ENCODE assay signal across 20 mouse cellular contexts in the genomic region with DNA sequence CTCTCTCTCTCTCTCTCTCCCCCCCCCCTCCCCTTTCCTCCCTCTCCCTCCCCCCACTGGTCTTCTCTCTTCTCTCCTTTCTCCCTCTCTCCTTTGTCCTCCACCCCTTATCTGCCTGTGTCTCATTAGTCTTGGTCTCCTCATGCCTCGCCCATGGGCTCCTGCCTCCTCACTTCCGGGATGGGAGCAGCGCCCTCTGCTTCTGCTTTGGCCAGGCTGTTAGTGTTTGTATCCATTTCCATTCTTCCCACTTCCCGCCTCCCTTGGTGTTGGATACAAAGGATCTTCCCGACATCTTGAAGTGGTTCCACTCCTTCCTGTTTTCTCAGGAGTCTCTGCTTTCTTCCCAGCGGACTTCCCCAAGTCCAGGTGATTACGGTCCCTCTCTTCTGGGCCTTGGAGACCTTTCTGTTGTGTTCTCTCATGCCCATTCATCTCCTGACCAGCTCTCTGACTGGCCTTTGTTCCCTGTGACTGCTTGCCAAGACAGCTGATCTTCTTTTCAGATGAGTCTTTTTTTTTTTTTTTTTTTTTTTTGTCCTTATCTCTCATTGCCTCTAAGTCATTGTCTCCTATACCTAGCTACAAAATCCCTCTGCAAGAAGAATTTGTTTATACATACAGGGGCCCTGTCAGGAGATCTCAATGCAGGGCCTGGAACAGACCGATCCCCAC. TPM values are rescaled to one million over a fixed set of nuclear protein-coding genes. Genes with fewer than 3 reads are reported as not detected.
DNase-seq lines count a peak whose midpoint lies in the region; ATAC-seq and TF ChIP-seq lines count a peak whose summit lies in the region.
"Had no signal": no experiment of that assay in that cellular context is flagged by ENCODE, and none has a peak within 500 bp of the region (broad histone marks: within the 10 kb centered on the region; RNA-seq: fewer than 3 reads in every experiment).

No protein-coding gene starts in this region.

- TF ChIP-seq EP300 in lung, postnatal 0 days (IDR thresholded peaks at IDR 0.05): no peak
- no peak for TF ChIP-seq EP300 in stomach, postnatal 0 days (optimal IDR thresholded peaks at IDR 0.05)

- H3K27ac ChIP-seq in lung, postnatal 0 days (ENCODE audit: low read length): no peak overlapping the region
- H3K27ac ChIP-seq in stomach, postnatal 0 days (replicated peaks): no peak overlapping the region
- no peak overlapping the region for H3K27ac ChIP-seq in cerebellum, adult 2 months (ENCODE audit: insufficient read depth, low read length)
- H3K27ac ChIP-seq: forebrain, embryonic 13.5 days; macrophage; neural tube, embryonic 15.5 days had no signal

- no peak overlapping the region for H3K4me3 ChIP-seq in lung, postnatal 0 days (ENCODE audit: low read depth, low read length)
- H3K4me3 ChIP-seq in stomach, postnatal 0 days (ENCODE audit: low read depth, low read length): no peak overlapping the region
- no peak overlapping the region for H3K4me3 ChIP-seq in cerebellum, adult 2 months (replicated peaks; ENCODE audit: insufficient read depth, low read depth, low read length)
- H3K4me3 ChIP-seq: forebrain, embryonic 13.5 days; heart, embryonic 13.5 days; limb, embryonic 12.5 days; myocyte; neural tube, embryonic 15.5 days had no signal

- no peaks in the 10 kb centered on the region for H3K4me1 ChIP-seq in lung, postnatal 0 days (ENCODE audit: insufficient read depth, low read depth, low read length)
- no peaks in the 10 kb centered on the region; the same call in 1 of the 2 replicates for H3K4me1 ChIP-seq in stomach, postnatal 0 days (replicated peaks; ENCODE audit: control insufficient read depth, insufficient read depth)
- no peaks in the 10 kb centered on the region for H3K4me1 ChIP-seq in cerebellum, adult 2 months (ENCODE audit: control insufficient read depth, insufficient read depth, low read length)
- H3K4me1 ChIP-seq: forebrain, embryonic 13.5 days; neural tube, embryonic 15.5 days had no signal

- H3K9ac ChIP-seq in lung, postnatal 0 days (replicated peaks; ENCODE audit: low read depth): no peak overlapping the region
- H3K9ac ChIP-seq in stomach, postnatal 0 days (ENCODE audit: low read length): no peak overlapping the region
- H3K9ac ChIP-seq: forebrain, embryonic 13.5 days; heart, embryonic 13.5 days; limb, embryonic 12.5 days; neural tube, embryonic 15.5 days had no signal

- H3K9me3 ChIP-seq in lung, postnatal 0 days (ENCODE audit: low read length): no peaks in the 10 kb centered on the region
- H3K9me3 ChIP-seq in stomach, postnatal 0 days (ENCODE audit: control insufficient read depth, low read length): no peaks in the 10 kb centered on the region
- H3K9me3 ChIP-seq: forebrain, embryonic 13.5 days; heart, embryonic 13.5 days; limb, embryonic 12.5 days; neural tube, embryonic 15.5 days had no signal

- TF ChIP-seq CTCF in lung, postnatal 0 days (IDR thresholded peaks at IDR 0.05): peak; percentile 26; the same call in 1 of the 2 replicates
- 0 out of 2 replicates have a peak, but pooled peaks have one; percentile 20 for TF ChIP-seq CTCF in stomach, postnatal 0 days (IDR thresholded peaks at IDR 0.05; ENCODE audit: low read depth)
- no peak for TF ChIP-seq CTCF in cerebellum, adult 2 months (IDR thresholded peaks at IDR 0.05; ENCODE audit: borderline replicate concordance, insufficient read depth, low read depth, low read length)

- TF ChIP-seq POLR2A in cerebellum, adult 2 months (IDR thresholded peaks at IDR 0.05; ENCODE audit: borderline replicate concordance, insufficient read depth, low read length): no peak

- no peak overlapping the region for H3K4me2 ChIP-seq in lung, postnatal 0 days (replicated peaks; ENCODE audit: low read depth, low read length)
- no peak overlapping the region for H3K4me2 ChIP-seq in stomach, postnatal 0 days (replicated peaks; ENCODE audit: low read depth)
- H3K4me2 ChIP-seq: forebrain, embryonic 13.5 days; heart, embryonic 13.5 days; limb, embryonic 12.5 days; neural tube, embryonic 15.5 days had no signal

- DNase-seq in kidney, adult 11 months: peak; percentile 51
- no peak for DNase-seq in kidney, postnatal 14 days
- DNase-seq in lung, postnatal 0 days (ENCODE audit: low spot score): no peak
- no peak for DNase-seq in lung, postnatal 36 days
- peak; percentile 47 for DNase-seq in R1 (ENCODE audit: low read depth, low spot score)
- no peak for DNase-seq in stomach, postnatal 0 days (ENCODE audit: low spot score)
- DNase-seq in cerebellum, adult 2 months: no peak
- DNase-seq: adrenal gland, adult 2 months; cerebellum, postnatal 25 days; gastrocnemius, postnatal 36 days; layer of hippocampus, adult 9-11 months; midbrain, embryonic 14.5 days; right cerebral cortex, postnatal 25 days; thymus, adult 18-20 months had no signal

- ATAC-seq in lung, postnatal 0 days: no peak
- ATAC-seq in stomach, postnatal 0 days (ENCODE audit: low FRiP score, low TSS enrichment): no peak
- ATAC-seq: forebrain, embryonic 13.5 days had no signal

- peaks cover 6% of the 10 kb centered on the region; the same call in 1 of the 2 replicates for H3K36me3 ChIP-seq in lung, postnatal 0 days (ENCODE audit: insufficient read depth, low read length)
- H3K36me3 ChIP-seq in stomach, postnatal 0 days (ENCODE audit: control insufficient read depth, insufficient read depth, low read length): peaks cover 7% of the 10 kb centered on the region

- WGBS in lung, postnatal 0 days: 65% methylated on average over 8 of the region's 8 CpGs
- 66% methylated on average over 8 of the region's 8 CpGs for WGBS in stomach, postnatal 0 days
- 71% methylated on average over 8 of the region's 8 CpGs for WGBS in cerebellum, adult 2 months

- no peaks in the 10 kb centered on the region for H3K27me3 ChIP-seq in lung, postnatal 0 days (replicated peaks; ENCODE audit: insufficient read depth, low read length)
- no peaks in the 10 kb centered on the region for H3K27me3 ChIP-seq in stomach, postnatal 0 days (ENCODE audit: control insufficient read depth, insufficient read depth, low read length)
- H3K27me3 ChIP-seq in cerebellum, adult 2 months (ENCODE audit: control insufficient read depth, insufficient read depth, low read length): no peaks in the 10 kb centered on the region
- H3K27me3 ChIP-seq: forebrain, embryonic 13.5 days; heart, embryonic 13.5 days; limb, embryonic 12.5 days; neural tube, embryonic 15.5 days had no signal

RNA-seq across cellular contexts. Expression of gene Syde2, which starts 24.0 kb away (rescaled TPM):
- 2.6 and 3.1 TPM in 2 replicates for polyA plus RNA-seq in lung, postnatal 0 days (2015; fragmentation: Nextera tagmentation; extraction: Ambion mirVana)
- polyA plus RNA-seq in stomach, postnatal 0 days (2015; fragmentation: Nextera tagmentation; extraction: Ambion mirVana): 1.4 and 1.6 TPM in 2 replicates
- 1.2 and 1.3 TPM in 2 replicates for polyA plus RNA-seq in cerebellum, adult 2 months (2012; rRNA removed)
- polyA plus RNA-seq: macrophage had no signal

Comparison
In these comparisons a context has a peak if more than half of its experiments do, and no peak if none do; other contexts are left out.
1. DNase-seq: peak in kidney, adult 11 months (single experiment) and R1 (single experiment); none in kidney, postnatal 14 days (single experiment), lung, postnatal 0 days (single experiment), lung, postnatal 36 days (single experiment), stomach, postnatal 0 days (single experiment) and cerebellum, adult 2 months (0 of 2).